Mouse (Mus musculus): ENCODE results near the gene Id3.

DNA sequence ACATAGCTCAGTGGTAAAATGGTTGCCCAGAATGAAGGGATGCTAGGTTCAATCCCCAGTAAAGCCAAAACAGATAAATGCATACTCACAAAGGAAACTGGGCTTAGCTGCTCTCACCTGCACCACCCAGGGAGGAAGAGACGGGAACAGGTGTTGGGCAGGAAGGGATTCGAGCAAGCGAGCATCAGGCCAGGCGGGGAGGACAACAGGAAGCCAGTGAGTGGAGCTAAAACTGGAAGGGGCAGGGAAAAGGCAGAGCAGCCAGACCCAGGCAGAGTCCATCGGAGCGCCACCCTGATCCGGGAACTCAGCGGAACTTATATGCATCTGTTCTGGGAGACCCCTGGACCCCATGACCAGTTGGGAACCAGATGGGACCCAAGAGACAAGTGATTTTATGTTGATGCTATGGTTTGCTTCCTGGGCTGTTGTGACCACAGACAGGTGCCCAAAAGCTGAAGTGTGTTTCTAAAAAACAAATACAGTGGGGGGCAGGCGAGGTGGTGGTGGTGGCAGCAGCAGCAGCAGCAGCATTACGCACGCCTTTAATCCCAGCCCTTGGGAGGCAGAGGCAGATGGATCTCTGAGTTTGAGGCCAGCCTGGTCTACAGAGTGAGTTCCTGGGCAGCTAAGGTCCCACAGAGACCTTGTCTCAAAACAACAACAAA, 46.7 kb upstream of the Id3 start:
- TF ChIP-seq CTCF (IDR thresholded peaks at IDR 0.05; ENCODE audit: control insufficient read depth, insufficient read depth, insufficient read length): no peak
- no peak for TF ChIP-seq MAX (IDR thresholded peaks at IDR 0.05)
- no peak for TF ChIP-seq USF1 (IDR thresholded peaks at IDR 0.05; ENCODE audit: low read depth)
- no peak for TF ChIP-seq FOSL1 (IDR thresholded peaks at IDR 0.05; ENCODE audit: insufficient read depth, low read length, poor library complexity, severe bottlenecking)
- no peak for TF ChIP-seq MYOG (IDR thresholded peaks at IDR 0.05; ENCODE audit: control insufficient read depth, extremely low read depth, insufficient read length)
- TF ChIP-seq CEBPB (IDR thresholded peaks at IDR 0.05; ENCODE audit: low read depth): no peak
